Mouse (Mus musculus) heart, postnatal 0 days (tissue): ENCODE data around the gene Rac1.

ENCODE experiments used
- CTCF ChIP-seq: IDR thresholded peaks from 2 replicates; pipeline ENCODE4 v1.5.1; 2016; ENCODE audit warnings: antibody characterized with exemption, control low read depth, low read depth
- EP300 ChIP-seq: IDR thresholded peaks from 2 replicates; pipeline ENCODE4 v1.6.1; 2016; ENCODE audit warnings: antibody characterized with exemption, low read depth

- no peak for TF ChIP-seq CTCF
- TF ChIP-seq EP300, result no peak
Observed at GRCm38 (mm10) chr5:143466891-143467669, 60.8 kb downstream of the Rac1 start.
